Mouse (Mus musculus): ENCODE measurements around the gene Hnrnpul2. TPM values are rescaled to one million over a fixed set of nuclear protein-coding genes. Genes with fewer than 3 reads are reported as not detected.

Hnrnpul2 gene
- total and polyA plus RNA-seq, 3 experiments, result 39.4 to 174 (median 106) TPM

DNA sequence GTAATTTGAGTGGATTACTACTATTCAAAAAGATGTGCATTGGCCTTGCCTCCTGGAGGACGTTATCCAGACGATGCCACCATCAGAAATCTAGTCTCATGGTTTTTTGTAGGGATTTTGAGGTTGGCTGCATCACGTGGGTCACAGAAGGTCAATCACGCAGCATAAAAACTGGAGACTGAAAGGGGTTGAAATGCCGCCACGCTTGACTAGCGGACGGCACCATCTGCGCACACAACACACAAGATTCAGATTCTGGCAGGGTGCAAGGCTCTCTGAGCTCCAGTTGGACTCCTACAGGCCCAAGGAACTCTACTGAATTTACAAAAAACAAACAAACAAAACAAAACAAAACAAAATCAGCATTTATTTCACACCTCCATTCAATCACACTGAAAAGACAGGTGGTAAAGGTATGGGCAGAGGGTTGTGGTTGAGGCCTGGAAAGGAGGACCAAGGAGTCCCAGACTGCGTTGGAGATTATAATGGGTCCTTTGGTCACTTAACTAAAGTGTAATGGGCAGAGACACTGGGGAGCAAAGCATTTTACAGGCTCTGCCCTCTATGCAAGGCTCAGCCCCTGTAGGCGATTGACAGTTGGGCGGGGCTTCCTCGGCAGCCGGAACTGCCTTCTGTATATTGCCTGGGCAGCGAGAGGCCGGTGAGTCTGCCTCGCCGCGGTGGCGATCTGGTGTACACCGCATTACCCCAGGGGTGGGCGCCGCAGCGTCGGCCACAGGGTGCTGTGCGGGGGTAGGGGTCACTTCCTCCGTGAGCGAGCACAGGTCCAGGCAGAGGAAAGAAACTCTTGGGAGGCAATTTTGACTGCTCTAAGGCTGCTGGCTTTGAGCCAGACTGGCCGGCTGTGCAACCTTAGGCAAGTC, 20.3 kb downstream of the Hnrnpul2 start (continued):
- TF ChIP-seq EP300 (IDR thresholded peaks at IDR 0.05; ENCODE audit: low read depth in 1 of 2, low read length in 2 of 2), result no peak
- 0 out of 2 replicates have a peak, but pooled peaks have one; percentile 7 for TF ChIP-seq USF1 (IDR thresholded peaks at IDR 0.05; ENCODE audit: low read depth, low read length)
- TF ChIP-seq MAX (IDR thresholded peaks at IDR 0.05; ENCODE audit: low read length), result no peak
- no peak for TF ChIP-seq POLR2AphosphoS5 (IDR thresholded peaks at IDR 0.05; ENCODE audit: borderline replicate concordance, low read depth, low read length)

DNA sequence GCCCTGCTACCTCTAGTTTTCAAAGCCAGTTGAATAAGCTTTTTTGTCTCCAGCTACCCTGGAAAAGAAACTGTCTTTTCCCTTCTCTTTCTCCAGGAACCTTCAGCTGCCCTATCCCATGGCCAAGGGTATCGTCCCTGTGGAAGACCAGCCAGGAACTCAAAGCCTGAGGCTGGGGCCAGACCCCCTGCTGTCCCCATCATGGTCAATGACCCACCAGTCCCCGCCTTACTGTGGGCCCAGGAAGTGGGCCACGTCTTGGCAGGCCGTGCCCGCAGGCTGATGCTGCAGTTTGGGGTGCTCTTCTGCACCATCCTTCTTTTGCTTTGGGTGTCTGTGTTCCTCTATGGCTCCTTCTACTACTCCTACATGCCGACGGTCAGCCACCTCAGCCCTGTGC, 21.2 kb downstream of the Hnrnpul2 start:
- H3K4me1 ChIP-seq (ENCODE audit: control insufficient read depth in 1 of 2, insufficient read depth in 2 of 2, low read length in 2 of 2), result peaks cover 3 to 17% of the 10 kb centered on the region in 2 experiments
- no peak for DNase-seq (ENCODE audit: low read depth, low spot score)
- peak overlapping the region; percentile 83 for H3K9ac ChIP-seq (ENCODE audit: control insufficient read depth, low read depth, low read length, poor library complexity, severe bottlenecking)
- H3K36me3 ChIP-seq (ENCODE audit: control insufficient read depth in 1 of 2, insufficient read depth in 2 of 2, low read length in 2 of 2), result peaks cover 2 to 14% of the 10 kb centered on the region in 2 experiments
- H3K27me3 ChIP-seq (ENCODE audit: control insufficient read depth in 1 of 2, insufficient read depth in 2 of 2, low read length in 2 of 2), result no peaks in the 10 kb centered on the region
- H3K4me3 ChIP-seq (ENCODE audit: control insufficient read depth in 1 of 2, insufficient read depth in 1 of 2, low read depth in 2 of 2, low read length in 2 of 2), result peak overlapping the region; percentile 77 to 96
- H3K27ac ChIP-seq (ENCODE audit: control insufficient read depth, low read depth, low read length), result no peak overlapping the region
- no peaks in the 10 kb centered on the region for H3K9me3 ChIP-seq (replicated peaks; ENCODE audit: insufficient read depth, low read length)
- no peaks in the 10 kb centered on the region; the same call in 1 of the 2 replicates for H3K79me2 ChIP-seq (ENCODE audit: control insufficient read depth, insufficient read depth, low read length, poor library complexity)
- TF ChIP-seq KAT2A (conservative IDR thresholded peaks at IDR 0.05; ENCODE audit: low read depth, low read length) (no peak), E2F4 (IDR thresholded peaks at IDR 0.05; ENCODE audit: borderline replicate concordance, low read depth, low read length) (no peak), CHD1 (IDR thresholded peaks at IDR 0.05; ENCODE audit: low read depth, low read length) (no peak), UBTF (IDR thresholded peaks at IDR 0.05; ENCODE audit: borderline replicate concordance, insufficient read depth, low read depth, low read length) (no peak), MYB (IDR thresholded peaks at IDR 0.05; ENCODE audit: low read depth, low read length) (no peak), POLR2A (IDR thresholded peaks at IDR 0.05; ENCODE audit: control insufficient read depth in 1 of 2, insufficient read depth in 1 of 2, low read depth in 1 of 2, low read length in 2 of 2, poor library complexity in 1 of 2) (no peak), MEF2A (IDR thresholded peaks at IDR 0.05; ENCODE audit: extremely low read depth, insufficient replicate concordance, low read depth, low read length, poor library complexity, severe bottlenecking) (no peak), EP300 (IDR thresholded peaks at IDR 0.05; ENCODE audit: low read depth in 1 of 2, low read length in 2 of 2) (no peak)

DNA sequence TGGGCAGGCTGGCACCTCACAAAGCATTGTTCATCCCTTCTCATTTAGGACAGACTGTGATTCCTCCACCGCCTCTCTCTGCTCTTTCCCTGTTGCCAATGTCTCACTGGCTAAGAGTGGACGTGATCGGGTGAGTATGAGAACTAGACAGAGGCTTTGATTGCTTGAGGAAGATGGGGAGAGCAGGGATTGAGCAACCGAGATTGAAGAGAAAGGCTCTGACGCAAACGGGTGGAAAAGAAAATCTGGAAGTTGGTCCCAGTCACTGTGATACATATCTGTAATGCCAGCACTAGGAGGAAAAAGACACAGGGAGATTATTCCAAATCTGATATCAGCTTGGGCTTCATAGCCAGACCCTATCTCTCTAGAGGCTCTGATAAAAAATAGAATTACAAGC, 23.2 kb downstream of the Hnrnpul2 start:
- Histone ChIP-seq H3K4me1 (ENCODE audit: control insufficient read depth in 1 of 2, insufficient read depth in 2 of 2, low read length in 2 of 2) (peaks cover 3 to 14% of the 10 kb centered on the region in 2 experiments), H3K79me2 (ENCODE audit: control insufficient read depth, insufficient read depth, low read length, poor library complexity) (no peaks in the 10 kb centered on the region; the same call in 1 of the 2 replicates), H3K27me3 (ENCODE audit: control insufficient read depth in 1 of 2, insufficient read depth in 2 of 2, low read length in 2 of 2) (no peaks in the 10 kb centered on the region), H3K9me3 (replicated peaks; ENCODE audit: insufficient read depth, low read length) (no peaks in the 10 kb centered on the region), H3K27ac (ENCODE audit: control insufficient read depth, low read depth, low read length) (no peak overlapping the region), H3K9ac (ENCODE audit: control insufficient read depth, low read depth, low read length, poor library complexity, severe bottlenecking) (no peak overlapping the region), H3K36me3 (ENCODE audit: control insufficient read depth in 1 of 2, insufficient read depth in 2 of 2, low read length in 2 of 2) (peaks cover 2 to 9% of the 10 kb centered on the region in 2 experiments), H3K4me3 (ENCODE audit: control insufficient read depth in 1 of 2, insufficient read depth in 1 of 2, low read depth in 2 of 2, low read length in 2 of 2) (no peak overlapping the region)
- DNase-seq (ENCODE audit: low read depth, low spot score), result no peak
- TF ChIP-seq ZC3H11A (IDR thresholded peaks at IDR 0.05; ENCODE audit: low read depth, low read length) (no peak), CTCF (IDR thresholded peaks at IDR 0.05 in 2 of 3, conservative IDR thresholded peaks at IDR 0.05 in 1 of 3; ENCODE audit: control insufficient read depth in 1 of 3, insufficient read depth in 1 of 3, low read depth in 2 of 3, low read length in 3 of 3, poor library complexity in 1 of 3, severe bottlenecking in 1 of 3) (no peak), ELF1 (IDR thresholded peaks at IDR 0.05; ENCODE audit: low read depth, low read length) (no peak), NRF1 (IDR thresholded peaks at IDR 0.05; ENCODE audit: insufficient read depth, low read depth, low read length, poor library complexity, severe bottlenecking) (no peak), RAD21 (IDR thresholded peaks at IDR 0.05; ENCODE audit: low read depth, low read length) (no peak), ZNF384 (IDR thresholded peaks at IDR 0.05; ENCODE audit: low read depth, low read length) (no peak)
